Mouse (Mus musculus): ENCODE measurements around the gene Sult1a1.

The Sult1a1 gene

DNA sequence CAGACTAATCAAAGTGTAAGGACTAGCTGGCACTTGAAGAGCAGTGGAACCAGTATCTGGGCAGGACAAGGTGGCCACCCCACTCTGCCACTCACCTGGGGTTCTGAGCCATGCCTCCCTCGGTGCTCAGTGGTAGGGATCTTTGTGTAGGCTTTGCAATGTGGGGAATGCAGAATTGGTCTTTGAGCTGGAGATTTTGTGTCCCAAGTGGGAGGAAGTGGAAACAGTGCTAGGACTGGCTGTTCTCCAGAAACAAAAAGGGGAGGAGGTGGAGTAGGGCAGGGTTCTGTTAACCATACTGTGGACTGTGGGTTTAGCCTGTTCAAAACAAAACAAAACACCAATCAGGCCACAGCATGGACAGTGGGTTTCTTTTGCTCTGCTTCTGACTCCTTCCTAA, at the start of gene Sult1a1:
Gene Sult1a1 (minus strand): TSS at position 226 of the 400 bp plus-strand sequence.
- DNase-seq = no peak

GRCm38 (mm10) chr7:126725667-126726066, 49.4 kb upstream of the Sult1a1 start:
- DNase-seq = no peak

GRCm38 (mm10) chr7:126725077-126725476, 48.8 kb upstream of the Sult1a1 start:
- DNase-seq = no peak

GRCm38 (mm10) chr7:126721635-126722034, 45.4 kb upstream of the Sult1a1 start:
- no peak for DNase-seq

DNA sequence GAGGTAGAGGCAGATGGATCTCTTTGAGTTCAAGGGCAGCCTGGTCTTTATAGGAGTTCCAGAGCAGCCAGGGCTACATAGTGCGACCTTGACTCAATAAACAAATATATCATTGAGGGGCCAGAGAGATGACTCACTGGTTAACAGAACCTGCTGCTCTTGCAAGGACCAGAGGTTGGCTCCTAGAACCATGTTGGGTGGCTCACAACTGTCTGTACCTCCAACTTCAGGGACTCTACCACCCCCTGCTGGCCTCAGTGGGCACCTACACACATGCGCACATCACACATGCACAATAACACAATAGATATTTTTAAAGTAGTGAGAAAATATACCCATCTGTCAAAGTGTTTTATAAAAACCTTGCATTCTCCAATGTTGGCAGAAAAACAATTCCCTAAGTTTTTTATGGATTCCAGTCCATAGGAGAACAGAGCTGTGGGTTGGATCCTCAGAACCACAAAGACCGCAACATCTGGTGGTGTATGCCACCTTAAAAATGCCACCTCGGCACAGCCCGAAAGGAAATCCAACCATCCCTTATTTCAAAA, 42.6 kb upstream of the Sult1a1 start:
- DNase-seq = no peak

DNA sequence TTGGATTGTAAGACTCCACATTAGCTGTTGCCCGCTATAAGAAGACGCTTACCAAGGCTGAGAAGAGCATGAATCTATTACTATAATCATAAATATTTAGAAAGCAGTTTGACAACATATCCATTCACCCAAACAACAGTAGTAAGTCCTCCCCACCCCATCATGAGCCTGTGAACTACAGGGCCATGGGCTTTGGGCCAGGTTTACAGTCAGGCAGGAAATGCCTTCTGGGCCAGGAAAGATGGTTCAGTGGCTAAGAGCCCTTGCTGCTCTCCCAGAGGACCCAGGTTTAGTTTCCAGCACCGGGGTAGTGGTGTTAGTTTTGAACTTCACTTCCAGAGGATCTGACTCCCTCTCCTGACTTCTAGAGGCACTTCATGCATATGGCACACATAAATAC, 41.3 kb upstream of the Sult1a1 start:
- DNase-seq = no peak

DNA sequence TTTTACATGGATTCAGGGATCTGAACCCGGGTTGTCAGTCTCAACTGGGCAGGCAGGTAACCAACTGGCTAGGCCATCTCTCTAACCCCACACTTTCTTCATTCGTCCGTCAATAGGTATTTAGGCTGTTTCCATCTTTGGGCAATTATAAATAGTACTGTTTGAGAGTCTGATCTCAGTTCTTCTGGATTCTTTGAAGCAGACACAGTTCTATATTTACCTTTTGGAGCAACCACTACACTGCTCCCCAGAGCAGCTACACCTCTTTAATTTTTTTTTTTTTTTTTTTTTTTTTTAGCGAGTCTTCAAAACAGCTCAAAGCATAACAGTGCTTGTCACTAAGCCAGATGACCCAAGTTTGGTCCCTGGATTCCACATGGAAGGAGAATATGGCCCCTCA, 39.4 kb upstream of the Sult1a1 start:
- no peak for DNase-seq

GRCm38 (mm10) chr7:126711910-126712309, 35.7 kb upstream of the Sult1a1 start:
- no peak for DNase-seq

DNA sequence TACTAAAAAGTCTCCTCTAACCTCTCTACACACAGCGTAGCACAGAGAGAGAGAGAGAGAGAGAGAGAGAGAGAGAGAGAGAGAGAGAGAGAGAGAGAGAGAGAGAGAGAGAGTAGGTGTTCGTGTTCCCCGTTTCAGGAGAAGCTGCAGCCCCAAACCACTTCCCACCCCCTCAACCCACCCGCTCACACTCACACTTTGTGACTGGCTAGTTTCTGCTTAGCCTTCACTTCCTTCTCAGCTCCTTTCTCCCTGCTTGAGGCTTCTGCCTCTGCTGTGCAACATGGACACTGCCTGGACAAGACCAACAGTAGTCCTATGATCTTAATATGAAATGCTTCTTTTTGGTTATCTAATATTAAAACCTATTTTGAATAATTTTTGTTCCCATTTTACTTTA, 34.0 kb upstream of the Sult1a1 start:
- no peak for DNase-seq

GRCm38 (mm10) chr7:126708175-126708952, 32.1 kb upstream of the Sult1a1 start:
- DNase-seq = no peak

GRCm38 (mm10) chr7:126707442-126708174, 31.4 kb upstream of the Sult1a1 start, which contains the start of gene Coro1a:
Gene Coro1a (minus strand): TSS chr7:126707787.
- DNase-seq = no peak

- peak; percentile 92 for DNase-seq
Observed at GRCm38 (mm10) chr7:126704121-126704980, 28.1 kb upstream of the Sult1a1 start.

DNA sequence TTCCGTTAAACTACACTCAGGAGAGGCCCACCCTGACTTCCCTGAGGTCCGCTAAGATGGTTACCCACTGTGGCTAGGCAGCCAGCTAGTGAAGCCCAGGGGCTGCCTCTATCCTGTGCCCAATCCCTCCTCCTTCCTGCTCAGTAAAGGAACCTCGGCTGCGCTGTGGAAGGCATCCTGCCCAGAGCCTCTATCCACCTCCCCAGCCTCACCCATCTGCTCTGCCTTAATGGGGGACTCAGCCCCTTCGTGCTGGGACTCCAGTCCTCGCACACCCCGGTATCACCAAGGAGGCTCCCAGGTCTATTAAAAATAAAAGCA, 27.5 kb upstream of the Sult1a1 start:
- peak; percentile 42 for DNase-seq

DNA sequence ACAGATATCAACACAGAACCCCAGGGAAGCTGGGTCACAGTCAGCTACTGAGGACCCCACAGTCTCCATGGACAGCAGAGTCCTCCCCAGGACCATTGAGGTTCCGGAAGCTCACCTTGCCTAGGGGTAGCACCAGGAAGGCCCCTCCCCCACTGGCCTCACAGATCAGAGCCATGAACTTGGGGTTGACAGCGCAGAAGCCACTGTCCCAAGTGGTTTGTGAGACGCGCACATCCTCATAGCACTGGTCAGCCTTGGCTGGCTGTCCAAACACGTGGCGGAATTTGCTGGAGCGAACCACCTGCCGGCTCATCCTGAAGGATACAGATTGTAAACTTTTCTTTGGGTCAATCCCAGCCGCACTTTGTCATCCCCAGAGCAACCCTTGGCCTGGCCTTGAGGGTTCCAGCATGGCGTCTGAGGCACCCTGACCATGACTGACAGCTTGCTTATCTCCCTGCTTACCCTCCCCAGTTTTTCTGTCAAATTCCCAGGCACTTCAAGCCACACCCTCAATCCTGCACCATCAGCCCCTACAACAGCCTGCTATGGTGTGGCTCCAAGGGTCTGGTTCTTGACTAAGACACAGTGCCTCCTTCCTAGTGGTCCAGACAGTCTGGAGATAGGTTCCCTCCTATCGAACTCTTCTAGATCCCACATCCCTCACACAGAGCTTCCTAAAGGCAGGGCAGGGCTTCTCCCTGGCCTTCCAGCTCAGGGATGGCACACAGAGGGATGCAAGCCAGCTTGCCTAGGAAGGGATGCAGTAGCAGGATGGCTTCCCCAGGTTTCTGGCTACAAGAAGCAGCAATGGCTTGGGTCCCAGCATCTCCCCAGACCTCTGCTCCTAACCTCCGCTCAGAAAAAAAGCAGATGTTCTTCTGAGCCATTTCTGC, 26.9 kb upstream of the Sult1a1 start:
- no peak for DNase-seq

DNA sequence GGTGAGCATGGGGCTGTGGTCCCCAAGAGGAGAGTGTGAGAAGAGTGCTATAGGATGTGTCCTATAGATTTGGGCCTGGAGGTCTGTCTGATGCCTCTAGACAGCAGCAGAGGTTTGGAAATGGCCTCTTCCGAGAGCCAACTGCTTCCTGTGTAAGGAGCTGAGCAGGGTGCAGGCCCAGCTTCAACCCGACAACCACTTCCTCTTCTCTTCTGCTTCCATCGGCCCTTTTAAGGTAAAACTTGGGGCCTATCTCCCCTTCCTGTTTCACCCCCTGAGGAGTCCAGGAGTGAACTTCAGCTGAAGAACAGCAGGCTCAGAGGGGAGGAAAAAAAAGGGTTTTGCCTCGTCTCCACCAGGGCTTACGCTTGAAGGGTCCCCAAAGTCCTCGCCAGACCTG, 26.1 kb upstream of the Sult1a1 start:
- no peak for DNase-seq

DNA sequence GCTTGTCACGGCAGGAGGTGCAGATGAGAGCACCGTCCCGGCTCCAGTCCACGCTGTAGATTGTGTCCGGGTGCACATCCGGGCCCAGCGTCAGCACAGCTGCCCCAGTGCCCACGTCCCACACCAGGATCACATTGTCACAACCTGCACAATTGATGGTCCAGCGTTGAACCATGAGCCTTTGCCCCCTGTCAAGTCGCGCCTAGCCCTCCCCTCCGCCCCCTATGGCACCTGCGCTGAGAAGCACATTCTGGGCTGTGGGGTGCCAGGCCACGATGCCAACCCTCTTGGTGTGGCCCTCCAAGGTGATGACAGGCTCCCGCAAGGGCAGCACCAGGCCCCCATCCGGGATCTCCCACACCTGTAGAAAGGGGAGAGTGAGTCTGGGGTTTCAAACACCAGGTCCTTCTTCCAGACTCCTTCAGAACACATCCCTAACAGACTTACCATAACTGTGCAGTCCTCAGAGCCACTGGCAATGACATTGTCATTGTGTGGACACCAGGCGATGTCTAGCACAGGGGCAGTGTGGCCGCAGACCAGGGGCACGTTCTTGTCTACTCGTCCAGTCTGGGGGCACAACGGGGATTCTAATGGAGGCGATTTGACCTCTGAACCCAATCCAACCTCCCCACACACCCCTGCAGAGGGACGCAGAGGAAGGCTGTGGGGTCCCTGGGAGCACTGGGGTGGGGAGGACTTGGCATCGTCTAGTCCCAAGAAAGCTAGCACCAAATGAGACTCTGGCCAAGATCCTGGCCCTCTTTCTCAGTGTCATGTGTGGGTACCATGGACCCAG, 25.5 kb upstream of the Sult1a1 start:
- no peak for DNase-seq

DNA sequence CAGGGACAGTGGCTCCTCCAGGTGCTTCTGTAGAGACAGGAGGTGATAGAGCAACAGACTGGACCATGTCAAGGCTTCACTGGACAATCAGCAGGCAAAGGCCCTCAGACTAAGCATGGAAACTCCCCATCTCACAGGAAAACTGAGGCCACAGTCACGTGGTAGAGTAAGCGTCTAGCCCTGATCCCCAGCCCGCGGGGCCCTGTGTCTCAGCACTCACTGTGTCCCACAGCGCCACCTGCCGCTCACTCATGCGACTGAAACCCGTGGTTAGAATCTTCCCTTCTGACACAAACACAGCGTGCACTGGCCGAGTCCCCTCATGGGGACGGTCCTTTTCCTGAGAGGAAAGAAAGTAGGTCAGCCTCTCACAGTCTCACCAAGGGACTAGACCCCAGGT, 24.8 kb upstream of the Sult1a1 start:
- peak; percentile 87 for DNase-seq

DNA sequence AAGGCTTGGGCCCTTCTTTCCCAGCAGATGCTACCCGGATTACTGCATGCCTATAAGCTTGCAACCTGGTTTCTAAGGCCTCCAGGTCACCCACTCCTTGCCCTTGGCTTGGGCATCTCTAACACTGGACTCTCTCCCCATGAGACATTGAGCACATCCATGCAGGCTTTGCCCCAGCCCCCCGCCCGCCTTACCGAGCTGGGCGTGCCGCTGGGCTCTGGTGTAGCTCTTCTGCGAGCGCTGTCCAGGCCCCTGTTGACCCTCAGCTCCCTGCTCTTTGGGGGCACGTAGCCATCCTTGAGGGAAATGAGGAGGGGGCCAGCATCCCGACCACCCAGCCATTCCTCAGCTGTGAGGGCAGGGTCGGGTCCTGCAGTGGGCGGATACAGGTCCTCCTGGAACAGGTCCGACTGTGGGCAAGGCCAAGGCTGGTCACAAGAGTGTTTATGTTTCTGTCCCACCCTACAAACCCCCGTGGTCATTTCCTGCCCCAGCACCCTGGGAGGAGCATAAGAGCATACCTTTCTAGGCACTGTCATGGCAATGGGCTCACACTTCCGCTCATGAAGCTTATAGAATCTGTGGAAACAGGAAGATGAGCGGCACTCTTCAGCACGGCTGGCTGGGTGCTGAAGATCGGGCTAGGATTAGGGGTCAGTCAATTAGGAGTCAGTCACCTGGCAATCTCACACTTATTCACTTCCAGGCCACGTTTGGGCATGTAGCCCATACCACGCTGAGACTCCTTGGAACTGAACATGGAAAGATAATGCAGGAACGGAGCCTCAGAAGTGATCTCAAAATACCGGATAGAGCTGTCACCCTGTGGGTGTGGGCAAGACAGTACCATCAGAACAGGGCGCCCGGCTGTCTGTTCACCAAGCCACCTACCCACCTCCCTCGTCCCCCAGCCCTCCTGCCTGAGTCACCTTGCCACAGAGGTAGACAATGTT, 24.1 kb upstream of the Sult1a1 start:
- DNase-seq = no peak

- DNase-seq = no peak
Observed at GRCm38 (mm10) chr7:126697838-126698237, 21.6 kb upstream of the Sult1a1 start.

GRCm38 (mm10) chr7:126696886-126697285, 20.7 kb upstream of the Sult1a1 start:
- no peak for DNase-seq
